Mouse (Mus musculus) liver, embryonic 12.5 days (tissue): Measurements from ENCODE around the gene Fam171b. TPM values are rescaled to one million over a fixed set of nuclear protein-coding genes. Genes with fewer than 3 reads are reported as not detected.

Experiments used
- ATAC-seq: fragments of 200-750 bp; cut with Nextera tagmentation; 2 replicates; pipeline ENCODE4 v1.8.0; 2017; ENCODE audit warnings: moderate number of reproducible peaks, mild to moderate bottlenecking, moderate library complexity
- H3K27ac ChIP-seq: fragments of 300-500 bp; sonication (generic); 2 replicates; pipeline ENCODE4 v1.5.1; 2016; ENCODE audit warnings: mild to moderate bottlenecking
- H3K27me3 ChIP-seq: fragments of 300-500 bp; sonication (generic); replicated peaks from 2 replicates; pipeline ENCODE4 v1.6.1; 2016; ENCODE audit warnings: mild to moderate bottlenecking, moderate library complexity
- H3K36me3 ChIP-seq: fragments of 300-500 bp; sonication (generic); 2 replicates; pipeline ENCODE4 v1.6.1; 2016; ENCODE audit warnings: mild to moderate bottlenecking, moderate library complexity
- H3K4me1 ChIP-seq: fragments of 300-500 bp; sonication (generic); 2 replicates; pipeline ENCODE4 v1.6.1; 2016
- H3K4me2 ChIP-seq: fragments of 300-500 bp; sonication (generic); 2 replicates; pipeline ENCODE4 v1.6.1; 2016; ENCODE audit warnings: mild to moderate bottlenecking, moderate library complexity
- H3K4me3 ChIP-seq: fragments of 300-500 bp; sonication (generic); 2 replicates; pipeline ENCODE4 v1.5.1; 2016; ENCODE audit warnings: mild to moderate bottlenecking, moderate library complexity
- H3K9ac ChIP-seq: fragments of 300-500 bp; sonication (generic); 2 replicates; pipeline ENCODE4 v1.6.1; 2016; ENCODE audit warnings: mild to moderate bottlenecking, moderate library complexity
- H3K9me3 ChIP-seq: fragments of 300-500 bp; sonication (generic); replicated peaks from 2 replicates; pipeline ENCODE4 v1.6.1; 2016; ENCODE audit warnings: mild to moderate bottlenecking, moderate library complexity
- WGBS: fragments of 180-500 bp; shearing (Covaris S2); methylation state at CpG from one replicate; pipeline ENCODE4 v1.1.7; 2016; ENCODE audit not compliant: insufficient replicate concordance; 5-methylcytosine and 5-hydroxymethylcytosine counted together
- polyA plus RNA-seq: library from polyadenylated mRNA; unstranded; fragments of >200 nt; fragmentation: Nextera tagmentation; extraction: Ambion mirVana; gene quantifications from 2 replicates; pipeline ENCODE4 v1.2.1, GENCODE M21; 2016

The Fam171b gene
- polyA plus RNA-seq, 1 experiment from 2014 or later: 0.57 TPM

DNA sequence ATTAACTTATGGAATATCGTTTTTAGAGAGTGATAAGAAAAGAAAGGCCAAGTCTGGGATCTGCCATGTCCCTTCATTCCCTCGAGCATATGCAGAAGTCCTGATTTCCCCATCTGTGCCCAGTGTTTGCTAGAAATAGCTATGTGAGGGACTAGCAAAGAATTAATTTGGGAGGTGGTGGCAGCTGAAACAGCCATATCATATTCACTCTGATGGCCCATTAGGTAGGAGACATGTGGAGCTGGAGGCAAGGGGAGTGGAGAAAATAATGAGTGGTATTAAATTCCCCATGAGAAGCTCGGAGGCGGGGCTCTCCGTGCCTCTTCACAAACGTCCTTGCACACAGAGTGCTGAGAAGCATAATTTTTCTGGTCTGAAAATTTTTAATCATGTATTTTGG is 3.7 kb downstream of the Fam171b start:
- H3K4me2 ChIP-seq: no peak overlapping the region
- H3K27me3 ChIP-seq: peaks cover 41% of the 10 kb centered on the region
- no peak overlapping the region for H3K27ac ChIP-seq
- 0 out of 2 replicates have a peak, but pooled peaks cover 5% of the 10 kb centered on the region for H3K4me1 ChIP-seq
- no peak overlapping the region for H3K9ac ChIP-seq
- 65% methylated on average over 6 of the region's 6 CpGs for WGBS
- no peaks in the 10 kb centered on the region for H3K36me3 ChIP-seq
- no peaks in the 10 kb centered on the region for H3K9me3 ChIP-seq
- ATAC-seq: no peak
- H3K4me3 ChIP-seq: no peak overlapping the region

DNA sequence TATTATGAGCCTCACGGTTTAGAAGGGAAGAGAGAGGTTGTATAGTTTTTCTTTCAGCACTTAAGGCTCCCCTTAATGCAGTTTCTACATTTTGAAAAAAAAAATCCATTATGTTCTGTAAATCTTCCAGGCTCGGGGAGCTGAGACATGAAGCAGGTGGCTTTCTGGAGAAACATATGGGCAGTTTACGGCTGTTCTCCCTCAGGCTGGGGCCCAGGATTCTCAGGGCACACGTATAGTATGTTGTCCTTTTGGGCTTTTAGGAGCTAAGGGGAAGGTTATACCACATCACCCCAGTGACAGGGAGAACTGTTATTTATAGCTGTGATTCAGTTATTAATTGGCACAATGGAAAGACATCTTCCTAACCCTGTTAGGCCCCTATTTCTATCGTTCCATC is 12.7 kb downstream of the Fam171b start:
- Histone ChIP-seq H3K4me2 (no peak overlapping the region), H3K4me3 (no peak overlapping the region), H3K27ac (no peak overlapping the region), H3K9ac (no peak overlapping the region), H3K27me3 (no peaks in the 10 kb centered on the region), H3K9me3 (no peaks in the 10 kb centered on the region), H3K36me3 (no peaks in the 10 kb centered on the region), H3K4me1 (no peaks in the 10 kb centered on the region)
- no peak for ATAC-seq
- WGBS: 61% methylated on average over 5 of the region's 5 CpGs

DNA sequence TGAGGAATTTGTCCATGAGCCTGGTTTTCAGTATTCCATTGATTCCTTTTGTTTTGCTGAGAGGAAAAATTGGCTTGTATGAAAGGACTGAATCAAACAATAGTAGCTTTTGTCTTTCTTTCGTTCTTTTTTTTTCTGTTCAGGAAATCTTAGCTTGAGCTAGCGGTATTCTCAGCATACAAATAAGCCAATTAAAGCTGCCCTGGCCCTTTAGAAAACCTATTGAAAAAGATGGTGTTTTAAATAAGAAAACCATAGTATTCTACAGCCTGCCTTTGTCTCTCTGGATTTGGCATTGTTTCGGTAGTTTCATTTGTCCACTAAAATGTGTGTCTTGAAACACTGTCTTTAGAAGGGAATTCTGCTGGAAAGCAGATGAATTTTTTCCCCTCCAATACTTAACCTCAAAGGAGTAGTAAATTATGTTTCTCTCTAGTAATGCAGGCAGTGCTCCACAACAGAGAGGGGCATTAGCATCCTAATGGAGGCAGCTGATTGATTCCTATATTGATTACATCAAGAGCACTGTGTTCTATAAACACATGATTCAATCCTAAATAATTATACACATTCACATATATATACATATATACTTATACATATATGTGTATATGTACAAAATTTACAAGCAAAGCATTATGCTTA is 16.6 kb downstream of the Fam171b start:
- H3K4me1 ChIP-seq: no peaks in the 10 kb centered on the region
- 71% methylated on average over 3 of the region's 3 CpGs for WGBS
- no peak overlapping the region for H3K4me2 ChIP-seq
- ATAC-seq: no peak
- H3K4me3 ChIP-seq: no peak overlapping the region
- no peaks in the 10 kb centered on the region for H3K36me3 ChIP-seq
- no peaks in the 10 kb centered on the region for H3K9me3 ChIP-seq
- H3K9ac ChIP-seq: no peak overlapping the region
- H3K27me3 ChIP-seq: no peaks in the 10 kb centered on the region
- no peak overlapping the region for H3K27ac ChIP-seq

DNA sequence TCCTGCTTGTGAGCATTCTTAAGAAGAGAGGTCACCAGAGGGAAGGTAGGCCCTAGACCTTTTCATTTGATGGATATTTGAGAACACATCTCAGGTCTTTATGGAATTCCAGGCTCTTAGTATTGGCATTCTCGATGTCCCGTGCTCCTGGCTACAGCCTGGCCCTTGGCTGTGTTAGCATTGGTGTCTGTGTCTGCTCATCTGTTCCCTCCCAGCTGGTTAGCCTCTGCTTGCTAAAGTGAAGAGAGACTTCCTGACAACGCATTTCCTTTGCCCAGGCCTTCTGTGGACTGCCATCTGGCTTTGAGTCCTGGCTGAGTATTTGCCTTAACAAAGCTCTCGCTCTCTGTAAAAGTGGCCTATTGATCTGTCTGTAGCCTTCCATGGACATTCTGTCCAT is 20.5 kb downstream of the Fam171b start:
- Histone ChIP-seq H3K4me2 (no peak overlapping the region), H3K4me1 (no peaks in the 10 kb centered on the region), H3K9me3 (no peaks in the 10 kb centered on the region), H3K36me3 (no peaks in the 10 kb centered on the region), H3K4me3 (no peak overlapping the region), H3K27ac (no peak overlapping the region), H3K27me3 (no peaks in the 10 kb centered on the region), H3K9ac (no peak overlapping the region)
- no peak for ATAC-seq
- WGBS: 60% methylated on average over 4 of the region's 4 CpGs

DNA sequence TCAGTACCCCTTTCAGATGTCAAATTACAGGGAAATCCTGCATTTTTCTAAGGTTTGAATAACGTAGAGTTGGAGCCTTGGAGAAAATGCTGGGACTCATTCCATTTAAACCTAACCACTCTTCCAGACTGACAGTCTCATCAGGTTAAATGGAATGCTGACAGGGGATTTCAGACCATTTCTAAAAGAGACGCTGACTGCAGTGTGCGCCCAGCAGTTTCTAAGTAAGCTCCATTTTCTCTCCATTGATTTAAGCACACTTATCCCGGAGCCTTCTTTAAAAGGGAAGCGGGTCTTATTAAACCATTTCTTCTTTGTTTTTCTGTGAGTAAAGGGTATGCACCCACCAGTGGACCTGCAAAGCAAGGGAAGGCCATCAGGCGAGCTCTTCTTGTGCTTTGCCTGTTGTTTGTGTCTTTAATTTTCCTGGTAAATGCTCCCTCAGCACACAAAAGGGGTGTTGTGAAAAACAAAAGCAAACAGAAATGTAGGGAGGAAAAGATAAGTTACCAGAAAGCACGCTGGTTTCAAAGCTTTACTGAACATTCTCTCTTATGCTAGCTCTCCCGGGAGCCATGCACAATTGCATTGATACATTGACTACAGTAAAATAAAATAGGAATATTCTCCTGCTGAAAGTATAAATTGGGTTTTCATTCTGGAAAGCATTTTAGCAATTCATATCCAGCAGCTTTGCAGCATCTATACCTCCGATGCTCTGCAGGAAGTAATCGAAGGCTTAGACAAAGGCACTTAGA is 23.1 kb downstream of the Fam171b start:
- no peaks in the 10 kb centered on the region for H3K27me3 ChIP-seq
- no peak for ATAC-seq
- no peaks in the 10 kb centered on the region for H3K36me3 ChIP-seq
- H3K4me1 ChIP-seq: no peaks in the 10 kb centered on the region
- no peak overlapping the region for H3K4me2 ChIP-seq
- 66% methylated on average over 10 of the region's 10 CpGs for WGBS
- no peak overlapping the region for H3K27ac ChIP-seq
- H3K4me3 ChIP-seq: no peak overlapping the region
- H3K9ac ChIP-seq: no peak overlapping the region
- no peaks in the 10 kb centered on the region for H3K9me3 ChIP-seq

DNA sequence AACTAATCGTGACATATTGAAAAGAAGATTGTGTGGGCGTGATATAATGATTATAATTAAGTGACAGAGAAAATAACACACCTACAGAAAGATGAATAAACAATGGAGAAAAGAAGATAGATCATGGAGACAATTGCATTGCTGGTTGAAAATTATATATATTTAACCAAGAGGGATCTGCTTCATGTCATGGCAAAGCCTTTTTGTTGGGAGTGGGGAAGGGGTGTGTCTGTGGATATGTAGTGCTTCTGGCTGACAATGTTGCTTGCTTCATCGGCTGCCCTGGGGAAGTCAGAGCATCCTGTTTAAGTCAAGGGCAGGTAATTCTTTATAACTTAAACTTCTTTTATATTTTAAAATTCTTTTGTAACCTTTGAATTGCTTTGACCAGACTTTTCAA is 36.1 kb downstream of the Fam171b start:
- no peak overlapping the region for H3K4me3 ChIP-seq
- WGBS: 80% methylated on average over 3 of the region's 3 CpGs
- no peak overlapping the region for H3K9ac ChIP-seq
- no peak overlapping the region for H3K27ac ChIP-seq
- H3K9me3 ChIP-seq: no peaks in the 10 kb centered on the region
- H3K4me2 ChIP-seq: no peak overlapping the region
- H3K36me3 ChIP-seq: no peaks in the 10 kb centered on the region
- ATAC-seq: no peak
- no peaks in the 10 kb centered on the region for H3K27me3 ChIP-seq
- H3K4me1 ChIP-seq: no peaks in the 10 kb centered on the region

DNA sequence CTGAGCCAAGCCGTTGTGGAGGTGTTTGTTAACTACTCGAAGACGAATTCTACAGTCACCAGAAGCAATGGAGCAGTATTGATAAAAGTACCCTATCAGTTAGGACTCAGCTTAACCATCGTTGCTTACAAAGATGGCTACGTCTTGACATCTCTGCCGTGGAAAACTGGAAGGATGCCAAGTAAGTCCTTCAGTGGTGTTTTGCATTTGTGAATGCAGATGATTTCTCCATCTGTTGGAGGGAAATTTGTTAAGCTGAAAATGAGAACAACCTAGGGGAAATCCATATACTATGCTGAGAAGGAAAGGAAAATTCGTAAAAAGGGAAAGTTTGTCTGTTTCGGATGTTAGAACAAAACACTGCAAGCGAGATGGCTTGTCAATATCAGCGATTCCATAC is 41.0 kb downstream of the Fam171b start:
- no peak overlapping the region for H3K27ac ChIP-seq
- no peak overlapping the region for H3K4me2 ChIP-seq
- H3K9me3 ChIP-seq: no peaks in the 10 kb centered on the region
- no peaks in the 10 kb centered on the region for H3K4me1 ChIP-seq
- no peaks in the 10 kb centered on the region for H3K27me3 ChIP-seq
- WGBS: 68% methylated on average over 10 of the region's 10 CpGs
- ATAC-seq: no peak
- H3K9ac ChIP-seq: no peak overlapping the region
- no peak overlapping the region for H3K4me3 ChIP-seq
- no peaks in the 10 kb centered on the region for H3K36me3 ChIP-seq

DNA sequence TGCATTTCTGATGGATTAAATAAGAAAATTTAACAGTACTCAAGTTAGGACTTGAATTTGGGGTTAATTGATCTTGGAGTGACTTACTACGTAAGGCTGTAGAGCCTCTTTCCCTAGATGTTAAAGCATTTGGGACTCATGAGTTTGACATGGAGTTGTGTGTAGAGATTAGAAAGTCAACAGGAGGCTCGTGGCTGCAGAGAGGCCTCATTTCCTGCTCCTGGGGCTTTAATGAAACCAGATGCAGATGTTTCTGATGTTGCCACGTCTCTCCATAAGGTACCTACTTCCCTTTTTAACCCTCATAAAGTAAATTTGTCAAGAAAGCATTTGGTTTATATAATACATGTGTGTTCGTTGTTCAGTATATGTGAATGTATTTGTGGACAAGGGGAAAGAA is 43.8 kb downstream of the Fam171b start:
- no peaks in the 10 kb centered on the region for H3K9me3 ChIP-seq
- ATAC-seq: no peak
- no peak overlapping the region for H3K4me2 ChIP-seq
- H3K9ac ChIP-seq: no peak overlapping the region
- no peaks in the 10 kb centered on the region for H3K4me1 ChIP-seq
- no peaks in the 10 kb centered on the region for H3K36me3 ChIP-seq
- no peaks in the 10 kb centered on the region for H3K27me3 ChIP-seq
- 36% methylated on average over 4 of the region's 4 CpGs for WGBS
- no peak overlapping the region for H3K4me3 ChIP-seq
- no peak overlapping the region for H3K27ac ChIP-seq

DNA sequence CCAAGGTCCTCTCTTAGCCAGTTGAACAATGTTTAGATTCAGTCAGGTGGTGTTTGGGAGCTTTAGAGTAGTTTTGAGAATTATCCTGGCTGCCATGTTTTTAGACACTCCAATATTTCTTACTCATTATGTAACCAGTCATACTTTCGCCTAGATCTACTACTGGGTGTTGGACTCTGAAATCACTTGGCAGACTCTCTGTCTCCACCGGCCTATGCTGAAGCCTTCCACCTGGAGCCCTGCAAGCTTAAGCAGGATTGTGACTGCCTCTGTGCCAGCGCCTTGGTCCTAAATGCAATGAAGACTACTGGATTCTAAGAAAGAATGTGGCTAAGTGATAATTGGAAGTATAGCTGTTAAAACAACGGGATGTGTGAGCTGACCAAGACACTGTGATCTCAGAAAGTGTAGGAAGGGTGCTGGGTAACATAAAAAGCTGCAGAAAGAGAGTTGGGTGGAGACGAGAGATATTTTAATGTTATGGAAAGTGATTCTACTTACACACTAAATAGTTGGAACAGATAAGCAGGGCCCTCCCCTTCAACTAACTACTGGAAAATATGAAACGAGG is 71.5 kb downstream of the Fam171b start:
- Histone ChIP-seq H3K27me3 (no peaks in the 10 kb centered on the region), H3K36me3 (no peaks in the 10 kb centered on the region), H3K4me1 (no peaks in the 10 kb centered on the region), H3K4me3 (no peak overlapping the region), H3K4me2 (no peak overlapping the region), H3K9ac (no peak overlapping the region), H3K9me3 (no peaks in the 10 kb centered on the region), H3K27ac (no peak overlapping the region)
- 59% methylated on average over 6 of the region's 6 CpGs for WGBS
- no peak for ATAC-seq

DNA sequence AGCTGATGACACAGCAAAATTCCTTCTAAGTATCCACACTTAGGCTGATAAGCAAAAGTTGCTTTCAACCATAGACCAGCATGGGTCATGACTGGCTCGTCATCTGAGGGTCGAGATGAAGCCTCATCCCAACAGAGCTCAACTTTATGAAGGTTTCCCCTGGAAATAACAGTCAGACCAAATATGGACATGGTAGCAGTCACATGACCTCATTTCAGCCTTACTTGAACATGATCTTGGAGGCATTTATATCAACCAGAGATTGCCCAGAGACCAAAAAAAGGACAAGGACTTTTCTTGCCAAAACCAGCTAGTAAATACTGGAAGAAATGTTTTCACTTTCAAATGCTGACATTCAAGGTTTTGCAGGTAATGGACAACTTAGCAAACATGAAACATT is 81.3 kb downstream of the Fam171b start:
- Histone ChIP-seq H3K9ac (no peak overlapping the region), H3K36me3 (no peaks in the 10 kb centered on the region), H3K4me3 (no peak overlapping the region), H3K27me3 (no peaks in the 10 kb centered on the region), H3K4me2 (no peak overlapping the region), H3K27ac (no peak overlapping the region), H3K4me1 (no peaks in the 10 kb centered on the region), H3K9me3 (no peaks in the 10 kb centered on the region)
- 71% methylated on average over 2 of the region's 2 CpGs for WGBS
- no peak for ATAC-seq

DNA sequence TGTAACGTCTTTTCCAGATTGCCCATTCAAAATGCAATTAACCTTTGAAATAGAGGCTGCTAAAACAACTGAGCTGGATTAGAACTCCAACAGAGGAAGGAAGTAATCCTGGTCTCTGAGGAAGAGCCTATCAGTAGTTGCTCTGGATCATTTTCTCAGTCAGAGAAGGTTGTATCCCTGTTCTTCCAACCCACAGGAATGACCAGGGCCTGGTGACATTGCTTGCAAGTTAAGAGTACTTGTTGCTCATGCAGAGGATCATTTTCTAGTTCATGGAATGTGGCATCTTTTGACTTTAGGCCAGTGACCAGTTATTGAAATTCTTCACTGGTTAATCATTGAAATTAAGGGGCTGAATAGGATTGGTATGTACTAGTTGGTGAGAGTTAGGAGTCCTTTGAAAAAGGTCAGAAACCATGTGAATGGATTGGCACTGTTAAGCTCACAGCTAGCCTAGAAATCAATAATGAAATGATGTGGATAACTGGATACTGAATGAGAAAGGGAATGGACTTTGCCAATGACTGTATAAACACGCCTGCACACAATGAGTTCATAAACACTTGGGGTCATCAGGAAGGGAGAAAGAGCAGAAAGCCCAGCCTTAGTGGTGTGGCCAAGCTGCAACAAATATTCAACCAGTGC is 89.6 kb downstream of the Fam171b start:
- no peak for ATAC-seq
- H3K4me1 ChIP-seq: no peaks in the 10 kb centered on the region
- H3K4me2 ChIP-seq: no peak overlapping the region
- H3K9me3 ChIP-seq: no peaks in the 10 kb centered on the region
- 50% methylated on average over 2 of the region's 2 CpGs for WGBS
- H3K9ac ChIP-seq: no peak overlapping the region
- H3K27ac ChIP-seq: no peak overlapping the region
- no peak overlapping the region for H3K4me3 ChIP-seq
- H3K27me3 ChIP-seq: no peaks in the 10 kb centered on the region
- H3K36me3 ChIP-seq: no peaks in the 10 kb centered on the region

DNA sequence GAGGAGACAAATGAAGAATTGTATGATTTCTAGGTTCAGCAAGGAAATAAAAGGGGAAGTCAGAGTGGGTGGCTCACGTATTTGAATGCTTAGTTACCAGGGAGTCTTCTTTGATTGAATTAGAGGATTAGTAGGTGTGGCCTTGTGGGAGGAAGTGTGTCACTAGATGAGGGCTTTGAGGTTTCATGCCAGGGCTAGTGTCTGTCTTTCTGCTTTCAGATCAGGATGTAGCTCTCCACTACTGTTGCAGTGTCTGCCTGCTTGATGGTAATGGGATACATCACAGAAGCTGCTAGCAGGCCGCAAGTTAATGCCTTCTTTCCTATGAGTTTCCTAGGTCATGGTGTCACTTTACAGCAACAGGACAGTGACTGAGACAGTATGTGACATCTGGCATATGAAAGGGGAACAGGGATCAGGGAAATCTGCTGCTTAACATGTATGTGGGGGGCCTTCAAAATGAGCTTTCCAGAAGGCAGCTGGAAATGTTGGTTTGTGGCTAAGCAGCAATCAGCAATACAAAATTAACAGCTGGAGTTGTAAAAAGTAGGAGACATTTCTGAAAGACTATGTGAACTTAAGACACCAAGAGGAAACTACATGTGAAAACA is 117.1 kb downstream of the Fam171b start:
- Histone ChIP-seq H3K4me1 (no peaks in the 10 kb centered on the region), H3K4me3 (no peak overlapping the region), H3K4me2 (no peak overlapping the region), H3K27me3 (no peaks in the 10 kb centered on the region), H3K36me3 (no peaks in the 10 kb centered on the region), H3K27ac (no peak overlapping the region), H3K9ac (no peak overlapping the region), H3K9me3 (no peaks in the 10 kb centered on the region)
- 16% methylated on average over 2 of the region's 2 CpGs for WGBS
- ATAC-seq: no peak
